Mouse (Mus musculus) small intestine, adult 2 months (tissue): ENCODE data around the gene Slc16a2.

Experiments
- CTCF ChIP-seq: fragments of 200-500 bp; IDR thresholded peaks from 2 replicates; pipeline ENCODE4 v1.5.1; 2012; ENCODE audit warnings: low read depth, mild to moderate bottlenecking, control low read depth, inconsistent platforms, low read length, moderate library complexity, mixed read lengths; ENCODE audit not compliant: insufficient replicate concordance, insufficient read length; ENCODE audit errors: extremely low read depth
- POLR2A ChIP-seq: fragments of 200-500 bp; IDR thresholded peaks from 2 replicates; pipeline ENCODE4 v1.6.1; 2012; ENCODE audit warnings: low read depth, mild to moderate bottlenecking, control low read depth, inconsistent platforms, low read length, moderate library complexity

GRCm38 (mm10) chrX:103673761-103674160, 148.0 kb downstream of the Slc16a2 start:
- TF ChIP-seq POLR2A, result no peak
- TF ChIP-seq CTCF, result no peak
